Mouse (Mus musculus) erythroblast, adult 5-6 weeks (primary cell): ENCODE measurements around the gene Serinc2. TPM values are rescaled to one million over a fixed set of nuclear protein-coding genes. Genes with fewer than 3 reads are reported as not detected.

ENCODE experiments used
- ATAC-seq: replicated peaks from 2 replicates; pipeline ENCODE4 v1.8.0; 2016; ENCODE audit warnings: moderate number of reproducible peaks, mild to moderate bottlenecking, moderate TSS enrichment, inconsistent platforms; ENCODE audit not compliant: poor library complexity, low FRiP score, severe bottlenecking
- total RNA-seq, 2 experiments: library from RNA; stranded (forward) in 1 of 2; stranded (reverse) in 1 of 2; fragments of 150-400 nt in 1 of 2; fragments of 200-764, 138-1000 nt in 1 of 2; gene quantifications; 2 replicates each; pipeline versions ENCODE4 v1.2.3 to v1.2.4; 2015 to 2017; ENCODE audit warnings: low replicate concordance in 2 of 2

Serinc2 gene
- total RNA-seq (2015; ENCODE audit: low replicate concordance) (not detected in 2 replicates), total RNA-seq (2017; ENCODE audit: low replicate concordance) (1.3 TPM in 1 of 2 replicates, not detected in the other)

GRCm38 (mm10) chr4:130279105-130279504, at the start of gene Serinc2:
TSS of gene Serinc2 (minus strand) at chr4:130279205.
- no peak for ATAC-seq

- ATAC-seq: no peak
Measured at GRCm38 (mm10) chr4:130327366-130327765, 48.4 kb upstream of the Serinc2 start.

DNA sequence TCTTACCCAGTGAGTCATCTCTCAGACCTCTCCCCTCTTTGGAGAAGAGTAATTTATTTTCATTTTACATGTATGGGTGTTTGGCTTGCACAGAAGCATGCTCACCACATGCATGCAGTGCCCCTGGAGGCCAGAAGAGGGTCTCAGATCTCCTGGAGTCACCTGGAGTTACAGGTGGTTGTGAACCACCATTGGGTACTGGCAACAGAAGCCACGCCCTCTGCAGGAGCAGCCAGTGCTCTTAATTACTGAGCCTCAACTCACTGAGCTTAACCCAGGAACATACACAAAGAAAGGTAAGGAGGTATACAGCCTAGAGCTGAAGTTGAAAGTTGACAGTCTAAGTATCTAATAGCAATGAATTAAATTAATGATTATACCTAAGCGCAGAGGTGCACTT, 46.4 kb upstream of the Serinc2 start:
- no peak for ATAC-seq

- no peak for ATAC-seq
Measured at GRCm38 (mm10) chr4:130323607-130324006, 44.6 kb upstream of the Serinc2 start.

- no peak for ATAC-seq
Measured at GRCm38 (mm10) chr4:130323165-130323564, 44.2 kb upstream of the Serinc2 start.

- no peak for ATAC-seq
Measured at GRCm38 (mm10) chr4:130322567-130322966, 43.6 kb upstream of the Serinc2 start.

- ATAC-seq: no peak
Measured at GRCm38 (mm10) chr4:130321640-130322039, 42.6 kb upstream of the Serinc2 start.

- no peak for ATAC-seq
Measured at GRCm38 (mm10) chr4:130319564-130319963, 40.6 kb upstream of the Serinc2 start.

- ATAC-seq: no peak
Measured at GRCm38 (mm10) chr4:130318122-130318521, 39.1 kb upstream of the Serinc2 start.

DNA sequence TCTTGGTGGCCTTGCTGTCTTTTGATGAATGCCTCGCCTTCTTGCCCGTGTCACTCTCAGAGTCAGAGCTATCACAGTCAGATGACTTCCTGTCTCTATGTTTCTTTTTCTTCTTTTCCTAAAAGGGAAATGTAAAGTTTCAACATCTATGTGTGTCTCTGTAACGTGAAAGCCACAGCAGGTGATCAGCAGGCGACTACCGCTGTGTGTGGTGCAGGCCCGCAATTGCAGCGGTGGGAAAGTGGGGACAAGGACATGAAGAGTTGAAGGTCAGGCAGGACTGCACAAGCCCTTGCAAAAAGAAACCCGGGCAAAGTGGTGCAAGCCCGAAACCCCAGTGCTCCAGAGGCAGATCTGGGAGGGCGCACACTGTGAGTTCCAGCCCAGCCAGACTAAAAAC, 37.7 kb upstream of the Serinc2 start:
- no peak for ATAC-seq

DNA sequence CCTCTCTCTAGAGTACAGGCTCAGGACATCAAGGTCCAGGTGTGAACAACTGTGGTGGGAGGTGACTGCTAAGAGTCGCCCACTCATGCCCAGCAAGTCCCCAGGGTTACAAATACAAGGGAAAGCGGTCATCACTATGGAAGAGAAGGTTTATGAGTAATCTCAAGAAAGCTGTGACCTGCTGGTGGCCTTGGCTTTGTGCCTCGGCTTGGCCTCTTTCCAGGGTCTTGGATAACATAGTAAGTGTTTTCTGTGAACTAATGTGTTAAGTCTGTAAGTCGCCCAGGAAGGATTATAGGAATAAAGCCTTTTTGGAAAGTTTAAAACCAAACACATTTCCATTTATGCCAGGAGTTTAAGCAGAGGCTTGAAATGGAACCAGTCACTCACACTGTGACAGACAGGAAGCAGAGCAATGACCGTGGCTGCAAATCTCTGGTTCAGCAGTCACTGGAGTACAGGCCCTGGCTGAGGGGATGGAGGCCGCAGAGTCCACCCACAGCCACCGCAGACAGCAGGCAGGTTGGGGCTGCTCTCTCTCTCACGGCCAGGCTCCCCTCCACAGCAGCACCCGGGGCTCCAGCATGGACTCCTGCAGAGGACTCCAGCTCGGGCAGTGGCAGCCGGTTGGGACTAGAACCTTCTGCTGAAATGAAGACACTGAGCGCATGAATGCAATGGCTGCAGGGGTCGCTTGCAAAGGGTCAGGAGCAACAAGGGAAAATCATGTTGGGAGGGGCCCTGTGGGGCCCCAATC, 36.9 kb upstream of the Serinc2 start:
- no peak for ATAC-seq

DNA sequence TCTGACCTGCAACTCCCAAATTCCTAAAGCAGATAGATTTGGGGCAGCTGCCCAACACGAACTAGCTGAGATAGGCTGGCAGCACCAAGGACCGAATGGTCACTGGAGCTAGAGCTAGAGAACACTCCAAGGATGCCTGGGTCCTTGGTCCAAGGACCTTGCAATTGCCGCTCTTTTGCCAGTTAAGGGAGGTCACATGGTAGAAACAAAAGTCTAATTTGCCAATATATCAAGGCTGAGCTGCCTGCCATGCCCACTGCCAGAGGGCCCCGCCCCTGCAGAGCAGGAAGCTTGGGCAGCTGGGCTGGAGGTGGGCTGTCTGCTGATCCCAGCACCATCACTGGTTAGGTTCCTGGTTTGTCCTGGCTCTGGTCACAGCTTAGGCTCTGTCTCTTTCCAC, 34.5 kb upstream of the Serinc2 start:
- ATAC-seq: no peak

DNA sequence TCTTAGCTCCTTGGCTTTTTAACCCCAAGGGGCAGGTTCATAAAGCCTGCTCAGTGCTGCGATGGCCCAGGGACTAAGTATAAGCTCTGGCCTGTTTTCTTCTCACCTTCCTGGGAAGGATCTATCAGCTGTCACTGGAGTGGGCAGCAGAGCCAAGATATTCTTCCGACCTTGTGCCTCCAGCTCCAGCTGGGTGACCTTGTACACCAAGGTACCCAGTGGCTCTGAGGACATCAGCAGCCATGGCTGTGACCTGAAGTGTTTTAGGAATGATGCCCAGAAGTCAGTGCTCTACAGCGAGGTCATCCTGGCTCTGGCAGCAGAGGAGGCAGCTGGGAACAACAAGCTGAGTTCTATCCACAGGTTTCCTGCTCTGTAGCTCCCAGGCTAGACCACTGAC, 33.5 kb upstream of the Serinc2 start:
- ATAC-seq: no peak

- no peak for ATAC-seq
Measured at GRCm38 (mm10) chr4:130309254-130309653, 30.2 kb upstream of the Serinc2 start.

- no peak for ATAC-seq
Measured at GRCm38 (mm10) chr4:130308231-130309081, 29.5 kb upstream of the Serinc2 start, which contains the start of the genes Fabp3 and Gm10570. TSS of gene Fabp3 (plus strand) at chr4:130308595. TSS of gene Gm10570 (minus strand) at chr4:130308674.

- ATAC-seq: no peak
Measured at GRCm38 (mm10) chr4:130307851-130308230, 28.8 kb upstream of the Serinc2 start.

- no peak for ATAC-seq
Measured at GRCm38 (mm10) chr4:130306796-130307630, 28.0 kb upstream of the Serinc2 start.

DNA sequence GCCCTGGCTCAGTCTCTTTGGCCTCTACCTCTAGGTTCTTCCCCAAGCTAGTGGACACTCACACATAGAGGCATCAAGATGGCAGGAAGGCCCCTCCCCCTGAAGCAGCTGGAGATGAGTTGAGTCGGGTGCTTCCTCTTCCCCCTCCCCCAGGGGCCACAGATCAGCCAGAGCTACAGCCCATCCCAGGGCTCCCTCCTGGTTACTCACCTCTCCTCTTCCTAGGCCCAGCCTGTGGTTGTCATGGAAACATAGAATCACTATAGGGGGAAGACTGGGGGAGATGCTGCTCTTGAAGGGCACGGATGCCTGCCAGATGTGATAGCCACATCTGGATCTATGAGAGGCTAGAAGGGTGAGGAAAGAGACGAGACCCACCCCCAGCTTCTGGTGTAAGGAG, 25.7 kb upstream of the Serinc2 start:
- no peak for ATAC-seq

GRCm38 (mm10) chr4:130302285-130302870, 23.4 kb upstream of the Serinc2 start:
- no peak for ATAC-seq

- ATAC-seq: no peak
Measured at GRCm38 (mm10) chr4:130299629-130300018, 20.6 kb upstream of the Serinc2 start.
